Mouse (Mus musculus): ENCODE measurements around the gene Olfr1030. TPM values are rescaled to one million over a fixed set of nuclear protein-coding genes. Genes with fewer than 3 reads are reported as not detected.
"Not testable (repeated sequence)": the region's sequence is repeated elsewhere in the genome, so short reads cannot be mapped to it uniquely, and the experiment has no call there.

Gene Olfr1030
- not detected in 2 replicates for polyA plus RNA-seq (2016; fragmentation: Nextera tagmentation; extraction: Ambion mirVana)

DNA sequence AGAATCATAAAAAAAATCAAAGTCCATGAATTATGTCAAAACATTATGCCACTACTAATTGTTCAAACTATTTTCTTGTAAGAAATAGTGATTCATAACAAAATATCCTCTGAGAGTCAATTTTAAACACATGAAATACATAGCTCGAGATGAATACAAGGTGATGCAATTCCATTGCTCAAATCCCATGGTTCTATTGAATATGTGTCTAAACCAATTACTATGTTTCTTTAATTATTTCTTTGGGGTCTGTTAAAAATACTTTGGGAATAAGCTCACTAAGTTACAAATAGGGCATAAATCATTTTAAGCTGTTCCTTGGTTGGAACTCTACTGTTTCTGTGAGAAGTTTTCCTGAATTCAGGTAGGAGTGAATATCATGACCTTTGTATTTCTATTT, at the start of gene Olfr1030:
Gene Olfr1030, plus strand, starts transcription at position 301 of the 400 bp plus-strand sequence.
- no peaks in the 10 kb centered on the region for H3K27me3 ChIP-seq
- H3K36me3 ChIP-seq (replicated peaks): no peaks in the 10 kb centered on the region
- H3K4me2 ChIP-seq: no peak within 1 kb of the TSS
- no peak within 1 kb of the TSS for H3K27ac ChIP-seq
- H3K9ac ChIP-seq: no peak within 1 kb of the TSS
- no peaks in the 10 kb centered on the region for H3K4me1 ChIP-seq
- ATAC-seq (ENCODE audit: low FRiP score): no peak
- 92% methylated on average over 1 of the region's 1 CpGs for WGBS
- H3K9me3 ChIP-seq: no peaks in the 10 kb centered on the region
- H3K4me3 ChIP-seq (replicated peaks): no peak within 1 kb of the TSS

DNA sequence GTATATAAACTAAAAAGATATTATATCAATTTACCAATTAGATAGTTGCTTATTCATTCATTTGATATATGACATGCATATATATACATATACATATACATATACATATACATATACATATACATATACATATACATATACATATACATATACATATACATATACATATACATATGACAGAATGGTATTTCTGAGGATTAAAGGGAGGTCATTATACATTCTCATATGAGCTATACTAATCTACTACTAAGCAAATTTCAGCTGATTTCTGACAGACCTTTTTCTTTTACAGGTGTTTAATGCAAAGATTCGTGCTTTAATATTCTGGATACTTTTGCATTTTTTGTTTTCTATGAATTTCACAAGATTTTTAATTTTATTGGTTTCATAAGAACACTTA, 28.9 kb upstream of the Olfr1030 start, which contains the start of gene Olfr1028:
Gene Olfr1028, plus strand, starts transcription at position 301 of the 400 bp plus-strand sequence.
- H3K4me3 ChIP-seq (replicated peaks): no peak within 1 kb of the TSS
- no peaks in the 10 kb centered on the region for H3K36me3 ChIP-seq (replicated peaks)
- H3K9ac ChIP-seq: no peak within 1 kb of the TSS
- ATAC-seq (ENCODE audit: low FRiP score): no peak
- no peak within 1 kb of the TSS for H3K4me2 ChIP-seq
- 65% methylated on average over 1 of the region's 1 CpGs for WGBS
- H3K27ac ChIP-seq: no peak within 1 kb of the TSS
- H3K9me3 ChIP-seq: no peaks in the 10 kb centered on the region
- no peaks in the 10 kb centered on the region for H3K4me1 ChIP-seq
- H3K27me3 ChIP-seq: no peaks in the 10 kb centered on the region

GRCm38 (mm10) chr2:85973595-85973994, 5.5 kb upstream of the Olfr1030 start, which contains the start of gene Olfr1029:
TSS of gene Olfr1029 (plus strand) at chr2:85973895.
- H3K4me3 ChIP-seq (replicated peaks): no peak within 1 kb of the TSS
- H3K9me3 ChIP-seq: no peaks in the 10 kb centered on the region
- WGBS: 90% methylated on average over 2 of the region's 2 CpGs
- no peaks in the 10 kb centered on the region for H3K4me1 ChIP-seq
- H3K36me3 ChIP-seq (replicated peaks): no peaks in the 10 kb centered on the region
- no peak within 1 kb of the TSS for H3K4me2 ChIP-seq
- no peak within 1 kb of the TSS for H3K27ac ChIP-seq
- no peak for ATAC-seq (ENCODE audit: low FRiP score)
- no peaks in the 10 kb centered on the region for H3K27me3 ChIP-seq
- H3K9ac ChIP-seq: no peak within 1 kb of the TSS

DNA sequence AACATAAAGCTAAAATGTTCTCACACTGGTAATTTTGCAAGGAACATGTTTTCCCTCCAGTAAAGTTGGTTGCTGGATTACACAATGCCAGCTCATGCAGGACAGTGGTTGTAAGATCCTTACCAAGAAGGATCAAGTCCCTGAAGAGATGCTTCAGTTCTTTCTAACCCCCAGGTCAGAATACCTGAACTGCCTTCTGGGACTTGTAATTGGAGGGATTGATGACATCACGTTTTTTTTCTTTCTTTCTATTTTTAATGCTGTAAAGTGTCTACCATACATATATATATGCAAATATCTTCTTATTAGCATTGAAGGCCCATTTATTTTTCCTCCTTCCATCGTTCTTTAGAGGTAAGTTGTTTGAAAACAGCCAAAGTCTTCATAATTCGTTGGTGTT, 10.9 kb downstream of the Olfr1030 start, which contains the start of gene Olfr1031:
Gene Olfr1031, plus strand, starts transcription at position 301 of the 400 bp plus-strand sequence.
- H3K27me3 ChIP-seq: no peaks in the 10 kb centered on the region
- H3K9me3 ChIP-seq: no peaks in the 10 kb centered on the region
- H3K4me1 ChIP-seq: no peaks in the 10 kb centered on the region
- no peak within 1 kb of the TSS for H3K4me3 ChIP-seq (replicated peaks)
- H3K27ac ChIP-seq: no peak within 1 kb of the TSS
- no peak within 1 kb of the TSS for H3K4me2 ChIP-seq
- no peak within 1 kb of the TSS for H3K9ac ChIP-seq
- 62% methylated on average over 3 of the region's 3 CpGs for WGBS
- H3K36me3 ChIP-seq (replicated peaks): no peaks in the 10 kb centered on the region
- ATAC-seq (ENCODE audit: low FRiP score): no peak

DNA sequence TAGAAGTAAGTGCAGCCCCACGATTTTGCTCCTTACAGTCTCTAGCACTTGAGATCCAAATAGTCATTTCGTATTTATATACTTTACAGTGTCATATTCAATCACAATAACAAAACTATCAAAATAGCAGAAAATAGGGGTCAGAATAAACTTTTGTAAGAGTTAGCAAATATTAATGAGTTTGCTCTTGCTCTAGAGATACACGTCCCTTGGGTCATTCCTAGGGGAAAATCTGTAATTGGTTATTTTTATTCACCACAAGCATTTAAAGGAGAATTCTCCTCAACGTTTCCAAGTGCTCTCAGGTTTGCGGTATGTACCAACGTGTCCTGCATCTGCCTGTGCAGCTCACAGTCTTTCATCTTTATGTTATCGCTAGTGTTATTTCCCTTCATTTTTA, 26.2 kb downstream of the Olfr1030 start, which contains the start of gene Olfr1032:
Gene Olfr1032, plus strand, starts transcription at position 301 of the 400 bp plus-strand sequence.
- Histone ChIP-seq H3K9me3 (no peaks in the 10 kb centered on the region), H3K4me1 (no peaks in the 10 kb centered on the region), H3K27ac (no peak within 1 kb of the TSS), H3K4me3 (replicated peaks) (no peak within 1 kb of the TSS), H3K27me3 (no peaks in the 10 kb centered on the region), H3K36me3 (replicated peaks) (no peaks in the 10 kb centered on the region), H3K4me2 (no peak within 1 kb of the TSS), H3K9ac (no peak within 1 kb of the TSS)
- no peak for ATAC-seq (ENCODE audit: low FRiP score)
- WGBS: 87% methylated on average over 7 of the region's 7 CpGs

DNA sequence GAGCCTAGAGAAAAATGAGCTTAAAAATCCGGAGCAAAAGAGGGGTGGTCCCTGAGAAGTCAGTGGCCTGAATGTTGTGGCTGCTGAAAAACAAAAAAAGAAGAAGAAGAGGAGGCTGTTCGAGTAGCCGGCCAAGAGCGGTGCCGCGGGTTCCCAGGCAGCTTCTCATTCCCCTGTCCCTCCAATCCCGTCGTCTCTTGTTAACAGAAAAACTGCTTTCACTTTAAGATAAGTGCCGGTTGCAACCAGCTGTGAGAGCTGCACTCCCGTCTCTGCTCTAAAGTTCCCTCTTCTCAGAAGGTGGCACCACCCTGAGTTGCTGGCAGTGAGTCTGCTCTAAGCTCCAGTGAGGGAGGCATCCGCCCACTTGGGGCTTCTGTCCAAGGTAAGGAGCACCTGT, 41.3 kb downstream of the Olfr1030 start, which contains the start of gene Olfr1033:
Gene Olfr1033, plus strand, starts transcription at position 228 of the 400 bp plus-strand sequence.
- Histone ChIP-seq H3K4me3 (replicated peaks) (peak within 1 kb of the TSS; percentile 29), H3K4me2 (peak within 1 kb of the TSS; percentile 47)
- ATAC-seq (ENCODE audit: low FRiP score); H3K9me3 ChIP-seq; H3K9ac ChIP-seq; H3K27me3 ChIP-seq; H3K27ac ChIP-seq; H3K4me1 ChIP-seq; H3K36me3 ChIP-seq (replicated peaks): not testable (repeated sequence)
- WGBS: 13% methylated on average over 11 of the region's 11 CpGs

- not testable (repeated sequence) for H3K27ac ChIP-seq; H3K9ac ChIP-seq; H3K4me2 ChIP-seq; ATAC-seq (ENCODE audit: low FRiP score); H3K27me3 ChIP-seq; H3K4me1 ChIP-seq; H3K4me3 ChIP-seq (replicated peaks); H3K9me3 ChIP-seq; H3K36me3 ChIP-seq (replicated peaks)
- WGBS: 88% methylated on average over 6 of the region's 9 CpGs
These were observed 42.4 kb downstream of the Olfr1030 start for GRCm38 (mm10) chr2:86021518-86021917.

Other genes with a start within 250 kb of the Olfr1030 start
- not detected in 2 replicates for gene Olfr1012, start 216.5 kb upstream of the Olfr1030 start, polyA plus RNA-seq (2016; fragmentation: Nextera tagmentation; extraction: Ambion mirVana)
- not detected in 2 replicates for gene Olfr1013, start 212.2 kb upstream of the Olfr1030 start, polyA plus RNA-seq (2016; fragmentation: Nextera tagmentation; extraction: Ambion mirVana)
- gene Olfr1014, start 206.6 kb upstream of the Olfr1030 start, polyA plus RNA-seq (2016; fragmentation: Nextera tagmentation; extraction: Ambion mirVana): not detected in 2 replicates
- not detected in 2 replicates for gene Olfr1015, start 197.3 kb upstream of the Olfr1030 start, polyA plus RNA-seq (2016; fragmentation: Nextera tagmentation; extraction: Ambion mirVana)
- gene Olfr1016, start 176.7 kb upstream of the Olfr1030 start, polyA plus RNA-seq (2016; fragmentation: Nextera tagmentation; extraction: Ambion mirVana): not detected in 2 replicates
- gene Olfr1018, start 160.8 kb upstream of the Olfr1030 start, polyA plus RNA-seq (2016; fragmentation: Nextera tagmentation; extraction: Ambion mirVana): not detected in 2 replicates
- not detected in 2 replicates for gene Olfr1019, start 133.8 kb upstream of the Olfr1030 start, polyA plus RNA-seq (2016; fragmentation: Nextera tagmentation; extraction: Ambion mirVana)
- gene Olfr1020, start 132.2 kb upstream of the Olfr1030 start, polyA plus RNA-seq (2016; fragmentation: Nextera tagmentation; extraction: Ambion mirVana): not detected in 2 replicates
- not detected in 2 replicates for gene Olfr1022, start 110.7 kb upstream of the Olfr1030 start, polyA plus RNA-seq (2016; fragmentation: Nextera tagmentation; extraction: Ambion mirVana)
- not detected in 2 replicates for gene Olfr1023, start 93.6 kb upstream of the Olfr1030 start, polyA plus RNA-seq (2016; fragmentation: Nextera tagmentation; extraction: Ambion mirVana)
- gene Olfr1024, start 74.2 kb upstream of the Olfr1030 start, polyA plus RNA-seq (2016; fragmentation: Nextera tagmentation; extraction: Ambion mirVana): not detected in 2 replicates
- not detected in 2 replicates for gene Olfr1025-ps1, start 64.1 kb upstream of the Olfr1030 start, polyA plus RNA-seq (2016; fragmentation: Nextera tagmentation; extraction: Ambion mirVana)
- gene Olfr1026, start 57.7 kb upstream of the Olfr1030 start, polyA plus RNA-seq (2016; fragmentation: Nextera tagmentation; extraction: Ambion mirVana): not detected in 2 replicates
- not detected in 2 replicates for gene Olfr1028, start 28.8 kb upstream of the Olfr1030 start, polyA plus RNA-seq (2016; fragmentation: Nextera tagmentation; extraction: Ambion mirVana)
- not detected in 2 replicates for gene Olfr1029, start 5.4 kb upstream of the Olfr1030 start, polyA plus RNA-seq (2016; fragmentation: Nextera tagmentation; extraction: Ambion mirVana)
- not detected in 2 replicates for gene Olfr1031, start 11.0 kb downstream of the Olfr1030 start, polyA plus RNA-seq (2016; fragmentation: Nextera tagmentation; extraction: Ambion mirVana)
- gene Olfr1032, start 26.3 kb downstream of the Olfr1030 start, polyA plus RNA-seq (2016; fragmentation: Nextera tagmentation; extraction: Ambion mirVana): not detected in 2 replicates
- gene Olfr1033, start 41.4 kb downstream of the Olfr1030 start, polyA plus RNA-seq (2016; fragmentation: Nextera tagmentation; extraction: Ambion mirVana): not detected in 2 replicates
- gene Olfr1034, start 66.6 kb downstream of the Olfr1030 start, polyA plus RNA-seq (2016; fragmentation: Nextera tagmentation; extraction: Ambion mirVana): not detected in 2 replicates
- not detected in 2 replicates for gene Olfr1036, start 94.7 kb downstream of the Olfr1030 start, polyA plus RNA-seq (2016; fragmentation: Nextera tagmentation; extraction: Ambion mirVana)
- gene Olfr1037, start 108.1 kb downstream of the Olfr1030 start, polyA plus RNA-seq (2016; fragmentation: Nextera tagmentation; extraction: Ambion mirVana): not detected in 2 replicates
- gene Olfr1039, start 156.7 kb downstream of the Olfr1030 start, polyA plus RNA-seq (2016; fragmentation: Nextera tagmentation; extraction: Ambion mirVana): not detected in 2 replicates
- gene Olfr1040, start 167.5 kb downstream of the Olfr1030 start, polyA plus RNA-seq (2016; fragmentation: Nextera tagmentation; extraction: Ambion mirVana): not detected in 2 replicates
- gene Olfr1042, start 182.6 kb downstream of the Olfr1030 start, polyA plus RNA-seq (2016; fragmentation: Nextera tagmentation; extraction: Ambion mirVana): not detected in 2 replicates
- not detected in 2 replicates for gene Olfr1043, start 188.2 kb downstream of the Olfr1030 start, polyA plus RNA-seq (2016; fragmentation: Nextera tagmentation; extraction: Ambion mirVana)
- not detected in 2 replicates for gene Olfr1044, start 198.5 kb downstream of the Olfr1030 start, polyA plus RNA-seq (2016; fragmentation: Nextera tagmentation; extraction: Ambion mirVana)
- not detected in 2 replicates for gene Olfr52, start 206.4 kb downstream of the Olfr1030 start, polyA plus RNA-seq (2016; fragmentation: Nextera tagmentation; extraction: Ambion mirVana)
- not detected in 2 replicates for gene Olfr1045, start 223.7 kb downstream of the Olfr1030 start, polyA plus RNA-seq (2016; fragmentation: Nextera tagmentation; extraction: Ambion mirVana)
- gene Olfr1046, start 240.0 kb downstream of the Olfr1030 start, polyA plus RNA-seq (2016; fragmentation: Nextera tagmentation; extraction: Ambion mirVana): not detected in 2 replicates